Comparison of ENCODE assay signal across 9 mouse cellular contexts in the genomic region with DNA sequence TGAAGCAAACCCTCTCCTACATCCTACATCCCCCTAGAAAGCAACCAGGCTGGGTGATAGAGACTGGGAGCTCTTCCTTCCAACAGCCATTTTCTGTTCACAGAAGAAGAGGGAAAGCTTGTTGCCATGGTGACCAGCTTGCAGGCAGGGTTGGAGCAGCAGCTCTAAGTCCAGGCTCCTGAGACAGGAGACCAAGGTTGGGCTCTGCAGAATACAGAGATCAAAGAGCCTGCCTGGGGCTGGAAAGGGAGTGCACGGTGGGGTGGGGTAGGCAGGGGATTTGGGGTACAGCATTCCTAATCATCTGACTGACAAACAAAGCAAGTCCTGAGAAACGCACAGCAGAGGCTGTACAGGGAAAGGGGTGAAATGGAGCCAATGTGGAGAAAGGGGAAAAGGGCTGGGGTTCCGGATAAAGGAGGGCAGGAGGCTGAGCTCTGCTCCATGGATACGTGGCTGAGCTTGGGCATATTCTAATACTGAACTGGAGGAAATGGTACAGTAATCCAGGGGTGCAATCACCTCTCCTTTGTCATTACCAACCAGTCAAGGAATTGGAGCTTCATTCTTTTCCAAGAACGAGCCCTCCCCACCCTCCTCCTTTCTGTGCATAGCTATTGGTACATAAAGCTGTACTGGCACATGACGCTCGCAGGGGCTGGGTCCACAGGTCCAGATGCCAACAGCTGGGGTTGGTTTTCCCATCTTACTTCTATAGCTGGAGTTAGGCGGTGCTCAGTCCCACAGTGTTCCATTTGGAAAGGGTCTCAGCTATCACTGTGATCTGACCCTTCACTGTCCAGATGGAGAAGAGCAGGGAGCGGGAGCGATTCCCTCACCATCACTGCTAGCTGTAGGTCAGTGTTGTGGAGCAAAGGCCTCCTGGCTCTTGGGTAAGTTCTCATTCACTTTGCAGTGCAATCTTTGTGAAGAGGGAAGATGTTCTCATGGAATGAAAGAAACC.
DNase-seq lines count a peak whose midpoint lies in the region; ATAC-seq and TF ChIP-seq lines count a peak whose summit lies in the region.
"Had no signal": no experiment of that assay in that cellular context is flagged by ENCODE, and none has a peak within 500 bp of the region (broad histone marks: within the 10 kb centered on the region; RNA-seq: fewer than 3 reads in every experiment).

No protein-coding gene starts in this region.

- intact Hi-C loops in left cerebral cortex, adult 2 months (cut with DNase I), result loop anchor here (2.0 to 5.0 kb wide), 2 partner anchors 22 to 226 kb away; partner anchors contain the start of gene Ncam1

- no peak overlapping the region for H3K9ac ChIP-seq in lung, embryonic 15.5 days
- H3K9ac ChIP-seq: liver, embryonic 13.5 days had no signal

- no peaks in the 10 kb centered on the region for H3K9me3 ChIP-seq in lung, embryonic 15.5 days
- H3K9me3 ChIP-seq: liver, embryonic 13.5 days had no signal

- no peak for DNase-seq in lung, postnatal 4 days
- peak; percentile 81 for DNase-seq in cerebellum, postnatal 10 days
- DNase-seq in frontal cortex, postnatal 10 days (ENCODE audit: low spot score in 2 of 2), result peak; percentile 56 to 64
- DNase-seq in left cerebral cortex, adult 2 months (ENCODE audit: extremely low spot score in 1 of 2, low spot score in 2 of 2), result peak; percentile 54
- peak; percentile 69 for DNase-seq in retina, embryonic 14.5 days (ENCODE audit: low spot score)
- DNase-seq in urinary bladder, postnatal 36 days (ENCODE audit: low spot score in 2 of 2), result no peak
- no peak for DNase-seq in thymus, postnatal 4 days
- DNase-seq: liver, embryonic 13.5 days had no signal

- TF ChIP-seq CTCF in left cerebral cortex, adult 2 months (IDR thresholded peaks at IDR 0.05), result no peak

- H3K36me3 ChIP-seq in lung, embryonic 15.5 days, result no peaks in the 10 kb centered on the region
- H3K36me3 ChIP-seq: liver, embryonic 13.5 days had no signal

- H3K27me3 ChIP-seq in lung, embryonic 15.5 days, result no peaks in the 10 kb centered on the region
- H3K27me3 ChIP-seq: liver, embryonic 13.5 days had no signal

- H3K27ac ChIP-seq in lung, embryonic 15.5 days, result peak overlapping the region; percentile 49; the same call in 1 of the 2 replicates
- peak overlapping the region; percentile 81 for H3K27ac ChIP-seq in left cerebral cortex, adult 2 months
- H3K27ac ChIP-seq: liver, embryonic 13.5 days had no signal

- peak; percentile 67 for ATAC-seq in lung, embryonic 15.5 days (ENCODE audit: borderline replicate concordance, extremely low read depth, low FRiP score, low TSS enrichment)

- peaks cover 31% of the 10 kb centered on the region for H3K4me1 ChIP-seq in lung, embryonic 15.5 days
- H3K4me1 ChIP-seq: liver, embryonic 13.5 days had no signal

- 45% methylated on average over 10 of the region's 10 CpGs for WGBS in lung, embryonic 15.5 days

- H3K4me3 ChIP-seq in lung, embryonic 15.5 days, result no peak overlapping the region
- H3K4me3 ChIP-seq in left cerebral cortex, adult 2 months, result no peak overlapping the region
- H3K4me3 ChIP-seq: liver, embryonic 13.5 days had no signal

- no peak overlapping the region for H3K4me2 ChIP-seq in lung, embryonic 15.5 days
- H3K4me2 ChIP-seq: liver, embryonic 13.5 days had no signal

Comparison
In these comparisons a context has a peak if more than half of its experiments do, and no peak if none do; other contexts are left out.
1. DNase-seq: peak in cerebellum, postnatal 10 days (2 of 2), frontal cortex, postnatal 10 days (2 of 2), left cerebral cortex, adult 2 months (2 of 2) and retina, embryonic 14.5 days (single experiment); none in lung, postnatal 4 days (0 of 2), urinary bladder, postnatal 36 days (0 of 2) and thymus, postnatal 4 days (single experiment).